Mouse (Mus musculus): ENCODE results near the gene Ndp. TPM values are rescaled to one million over a fixed set of nuclear protein-coding genes. Genes with fewer than 3 reads are reported as not detected.

Ndp gene
- polyA plus RNA-seq, 1 experiment from 2014 or later = 0.25 TPM

DNA sequence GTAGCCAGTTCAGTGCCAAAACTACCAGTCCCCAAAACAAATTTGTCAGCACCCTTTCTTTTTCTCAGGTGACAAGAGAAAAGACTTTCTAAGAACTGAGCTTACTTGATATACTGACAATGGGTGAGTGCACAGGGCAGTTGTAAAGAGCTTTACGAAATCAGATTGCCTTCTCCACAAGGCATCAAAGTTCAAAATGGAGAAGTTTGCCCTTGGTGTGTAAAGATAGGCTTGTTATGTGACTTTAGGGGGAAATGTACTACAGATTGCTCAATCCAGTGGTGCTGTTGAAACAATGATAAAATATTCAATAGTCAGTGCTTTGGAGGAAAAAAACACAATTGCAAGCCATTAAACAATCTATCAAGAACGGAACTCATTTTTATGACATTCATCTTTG is 70.1 kb downstream of the Ndp start:
- no peak overlapping the region for H3K27ac ChIP-seq
- H3K36me3 ChIP-seq = no peaks in the 10 kb centered on the region
- DNase-seq (ENCODE audit: low spot score) = no peak
- no peak overlapping the region for H3K4me3 ChIP-seq
- H3K9me3 ChIP-seq (replicated peaks) = no peaks in the 10 kb centered on the region
- no peaks in the 10 kb centered on the region for H3K27me3 ChIP-seq (ENCODE audit: low read depth, poor library complexity, severe bottlenecking)
- WGBS = 92% methylated on average over 2 of the region's 2 CpGs
- H3K4me1 ChIP-seq = no peaks in the 10 kb centered on the region

DNA sequence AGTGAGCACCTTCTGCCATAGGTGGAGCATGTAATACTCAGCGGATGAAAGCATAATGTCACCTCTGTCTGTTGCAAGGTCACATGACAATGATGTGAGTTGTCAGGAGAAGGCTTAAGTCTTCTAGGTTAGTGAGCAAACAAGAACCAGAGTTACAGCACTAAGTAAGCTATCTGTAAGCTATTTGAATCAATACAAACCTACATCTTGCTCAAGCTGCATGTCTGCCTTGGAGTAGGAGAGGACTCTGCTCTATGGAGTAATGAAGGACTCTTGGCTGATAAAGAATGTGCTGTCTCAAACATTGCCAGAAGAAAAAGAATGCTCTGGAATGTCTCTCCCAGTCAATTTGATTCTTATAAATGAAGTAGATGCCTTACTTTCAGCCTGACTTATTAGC is 74.3 kb downstream of the Ndp start:
- Histone ChIP-seq H3K27ac (no peak overlapping the region), H3K4me3 (no peak overlapping the region), H3K36me3 (no peaks in the 10 kb centered on the region), H3K27me3 (ENCODE audit: low read depth, poor library complexity, severe bottlenecking) (no peaks in the 10 kb centered on the region), H3K9me3 (replicated peaks) (no peaks in the 10 kb centered on the region), H3K4me1 (no peaks in the 10 kb centered on the region)
- no peak for DNase-seq (ENCODE audit: low spot score)
- WGBS = 92% methylated on average over 1 of the region's 1 CpGs

DNA sequence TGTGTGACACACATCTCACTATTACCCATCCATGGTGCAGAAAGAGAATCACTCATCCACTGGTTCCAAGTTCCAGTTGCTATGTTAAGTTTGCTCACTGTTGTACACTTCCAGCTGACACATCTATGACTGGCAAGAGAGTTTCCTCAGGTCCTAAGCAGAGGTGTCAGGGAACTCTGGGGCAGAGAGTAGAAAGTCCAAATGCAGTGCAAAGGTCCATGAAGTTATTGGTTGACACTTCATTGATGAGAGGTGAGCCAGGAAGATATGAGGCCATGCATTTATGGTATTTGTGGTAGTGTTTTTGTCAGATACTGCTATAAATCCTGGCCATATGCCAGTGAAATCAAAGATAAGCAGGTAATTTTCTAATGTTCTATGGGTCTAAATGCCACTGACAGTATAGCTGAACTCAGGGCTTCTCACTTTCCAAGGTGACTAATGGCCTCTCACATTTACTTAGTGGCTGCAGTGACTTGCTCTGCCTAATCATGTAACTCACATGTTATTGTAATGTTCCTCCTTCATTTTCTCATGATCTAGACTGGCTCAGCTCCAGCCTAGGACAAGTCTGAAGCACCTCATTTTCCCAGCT is 75.0 kb downstream of the Ndp start:
- no peak for DNase-seq (ENCODE audit: low spot score)
- Histone ChIP-seq H3K27me3 (ENCODE audit: low read depth, poor library complexity, severe bottlenecking) (no peaks in the 10 kb centered on the region), H3K4me3 (no peak overlapping the region), H3K36me3 (no peaks in the 10 kb centered on the region), H3K9me3 (replicated peaks) (no peaks in the 10 kb centered on the region), H3K4me1 (no peaks in the 10 kb centered on the region), H3K27ac (no peak overlapping the region)

Other genes with a start within 250 kb of the Ndp start
- gene Maob, start 94.4 kb downstream of the Ndp start, polyA plus RNA-seq (2016; fragmentation: Nextera tagmentation; extraction: Ambion mirVana) = 3.9 and 6.0 TPM in 2 replicates